Mouse (Mus musculus): ENCODE results near the gene Mbnl2. TPM values are rescaled to one million over a fixed set of nuclear protein-coding genes. Genes with fewer than 3 reads are reported as not detected.

The Mbnl2 gene
- total RNA-seq, 1 experiment from 2014 or later = 206 TPM

- no peak for DNase-seq
Measured at GRCm38 (mm10) chr14:120274746-120275145, 723 bp upstream of the Mbnl2 start.

- peak; percentile 20 for DNase-seq
Measured at GRCm38 (mm10) chr14:120276343-120277080, 1.0 kb downstream of the Mbnl2 start.

- peak; percentile 74 for DNase-seq
Measured at GRCm38 (mm10) chr14:120277081-120277656, 1.7 kb downstream of the Mbnl2 start.

GRCm38 (mm10) chr14:120278290-120279244, 3.1 kb downstream of the Mbnl2 start:
- peak; percentile 56 for DNase-seq

GRCm38 (mm10) chr14:120280136-120280535, 4.7 kb downstream of the Mbnl2 start:
- peak; percentile 40 for DNase-seq

- DNase-seq = no peak
Measured at GRCm38 (mm10) chr14:120283787-120284186, 8.3 kb downstream of the Mbnl2 start.

GRCm38 (mm10) chr14:120284504-120284903, 9.0 kb downstream of the Mbnl2 start:
- DNase-seq = peak; percentile 4

GRCm38 (mm10) chr14:120287121-120287986, 11.9 kb downstream of the Mbnl2 start:
- peak; percentile 4 for DNase-seq

GRCm38 (mm10) chr14:120287987-120288275, 12.5 kb downstream of the Mbnl2 start:
- DNase-seq = no peak

GRCm38 (mm10) chr14:120288378-120289002, 13.0 kb downstream of the Mbnl2 start:
- DNase-seq = peak; percentile 3

GRCm38 (mm10) chr14:120289065-120289464, 13.6 kb downstream of the Mbnl2 start:
- DNase-seq = peak; percentile 13

- DNase-seq = peak; percentile 2
Measured at GRCm38 (mm10) chr14:120289528-120289927, 14.1 kb downstream of the Mbnl2 start.

GRCm38 (mm10) chr14:120291226-120291757, 15.8 kb downstream of the Mbnl2 start:
- DNase-seq = peak; percentile 2

GRCm38 (mm10) chr14:120292133-120292532, 16.7 kb downstream of the Mbnl2 start:
- no peak for DNase-seq

GRCm38 (mm10) chr14:120292617-120293195, 17.2 kb downstream of the Mbnl2 start:
- no peak for DNase-seq

- DNase-seq = no peak
Measured at GRCm38 (mm10) chr14:120294480-120294879, 19.0 kb downstream of the Mbnl2 start.

- no peak for DNase-seq
Measured at GRCm38 (mm10) chr14:120295355-120296220, 20.1 kb downstream of the Mbnl2 start.

- peak; percentile 71 for DNase-seq
Measured at GRCm38 (mm10) chr14:120296231-120297006, 20.9 kb downstream of the Mbnl2 start.
